Mouse (Mus musculus) inflammation-experienced regulatory T-cells (primary cell): Measurements from ENCODE around the gene Zfp114. TPM values are rescaled to one million over a fixed set of nuclear protein-coding genes. Genes with fewer than 3 reads are reported as not detected.

Experiments used
- polyA plus RNA-seq, 2 experiments: library from polyadenylated mRNA; unstranded; fragments of 100-300 nt; shearing (Covaris generic); gene quantifications; one replicate each; pipeline ENCODE4 v1.2.1; 2017

Gene Zfp114
- polyA plus RNA-seq: 1 to 10 TPM in 1 of 2 experiments, under 1 TPM in 1; 0.78 to 1.6 TPM

GRCm38 (mm10) chr7:24174618-24175336 is at the start of gene Zfp114:
TSS of gene Zfp114 (plus strand) at chr7:24175060.

GRCm38 (mm10) chr7:24133996-24134828 is 40.6 kb upstream of the Zfp114 start, which contains the start of gene Zfp235:
TSS of gene Zfp235 (plus strand) at chr7:24134169.

GRCm38 (mm10) chr7:24211343-24211742 is 36.5 kb downstream of the Zfp114 start, which contains the start of gene Zfp111:
TSS of gene Zfp111 (minus strand) at chr7:24211443.

Other genes with a start within 250 kb of the Zfp114 start
- 1 to 10 TPM in 1 of 2 experiments, under 1 TPM in 1; 0.12 to 1.4 TPM for gene Vmn1r179, start 248.1 kb upstream of the Zfp114 start, polyA plus RNA-seq
- gene Vmn1r180, start 224.4 kb upstream of the Zfp114 start, polyA plus RNA-seq: not detected
- gene Vmn1r181, start 200.4 kb upstream of the Zfp114 start, polyA plus RNA-seq: under 1 TPM; 0.10 to 0.12 TPM
- under 1 TPM in 1 of 2 experiments, not detected in 1; 0.08 TPM for gene V1rd19, start 173.4 kb upstream of the Zfp114 start, polyA plus RNA-seq
- gene Vmn1r183, start 121.8 kb upstream of the Zfp114 start, polyA plus RNA-seq: 1 to 10 TPM in 1 of 2 experiments, under 1 TPM in 1; 0.05 to 1.3 TPM
- 10 to 100 TPM; 28.1 to 47.1 TPM for gene Zfp180, start 93.1 kb upstream of the Zfp114 start, polyA plus RNA-seq
- under 1 TPM; 0.60 to 0.88 TPM for gene Zfp112, start 62.7 kb upstream of the Zfp114 start, polyA plus RNA-seq
- gene Zfp235, start 40.9 kb upstream of the Zfp114 start, polyA plus RNA-seq: 10 to 100 TPM; 13.4 to 18.2 TPM
- 1 to 10 TPM in 1 of 2 experiments, under 1 TPM in 1; 0.80 to 3.0 TPM for gene Zfp111, start 36.4 kb downstream of the Zfp114 start, polyA plus RNA-seq
- gene Zfp109, start 62.5 kb downstream of the Zfp114 start, polyA plus RNA-seq: 1 to 10 TPM; 5.5 to 5.8 TPM
- gene Zfp108, start 79.7 kb downstream of the Zfp114 start, polyA plus RNA-seq: under 1 TPM; 0.43 to 0.93 TPM
- gene Zfp93, start 95.4 kb downstream of the Zfp114 start, polyA plus RNA-seq: 1 to 10 TPM; 2.7 to 4.1 TPM
- gene Zfp61, start 126.2 kb downstream of the Zfp114 start, polyA plus RNA-seq: 10 to 100 TPM; 20.2 to 27.5 TPM
- 10 to 100 TPM; 17.0 to 17.9 TPM for gene Zfp94, start 141.6 kb downstream of the Zfp114 start, polyA plus RNA-seq
- not detected for gene Tescl, start 158.9 kb downstream of the Zfp114 start, polyA plus RNA-seq
- 1 to 10 TPM in 1 of 2 experiments, under 1 TPM in 1; 0.11 to 2.3 TPM for gene Lypd5, start 174.1 kb downstream of the Zfp114 start, polyA plus RNA-seq
- gene Kcnn4, start 195.2 kb downstream of the Zfp114 start, polyA plus RNA-seq: 100 to 1,000 TPM; 350 to 423 TPM
- gene Smg9, start 224.6 kb downstream of the Zfp114 start, polyA plus RNA-seq: 10 to 100 TPM; 51.5 to 80.1 TPM